Mouse (Mus musculus) liver, embryonic 13.5 days (tissue): Measurements from ENCODE around the gene Pbxip1. TPM values are rescaled to one million over a fixed set of nuclear protein-coding genes. Genes with fewer than 3 reads are reported as not detected.

Source experiments
- ATAC-seq: fragments of 200-750 bp; cut with Nextera tagmentation; 2 replicates; pipeline ENCODE4 v1.8.0; 2017; ENCODE audit warnings: low read depth, mild to moderate bottlenecking, moderate number of reproducible peaks, moderate library complexity
- DNase-seq: peaks from one replicate; pipeline ENCODE4 v3.0.0; 2022
- H3K27ac ChIP-seq: fragments of 300-500 bp; sonication (generic); 2 replicates; pipeline ENCODE4 v1.5.1; 2015; ENCODE audit warnings: moderate library complexity, mild to moderate bottlenecking, inconsistent platforms
- H3K27me3 ChIP-seq: fragments of 300-500 bp; sonication (generic); 2 replicates; pipeline ENCODE4 v1.6.1; 2015; ENCODE audit warnings: mild to moderate bottlenecking, inconsistent platforms
- H3K36me3 ChIP-seq: fragments of 300-500 bp; sonication (generic); 2 replicates; pipeline ENCODE4 v1.6.1; 2015; ENCODE audit warnings: mild to moderate bottlenecking, inconsistent platforms
- H3K4me1 ChIP-seq: fragments of 300-500 bp; sonication (generic); replicated peaks from 2 replicates; pipeline ENCODE4 v1.6.1; 2015; ENCODE audit warnings: inconsistent platforms
- H3K4me2 ChIP-seq: fragments of 300-500 bp; sonication (generic); 2 replicates; pipeline ENCODE4 v1.6.1; 2015; ENCODE audit warnings: inconsistent platforms, mild to moderate bottlenecking, moderate library complexity
- H3K4me3 ChIP-seq: fragments of 300-500 bp; sonication (generic); replicated peaks from 2 replicates; pipeline ENCODE4 v1.5.1; 2015; ENCODE audit warnings: mild to moderate bottlenecking, inconsistent platforms
- H3K9ac ChIP-seq: fragments of 300-500 bp; sonication (generic); 2 replicates; pipeline ENCODE4 v1.6.1; 2015; ENCODE audit warnings: mild to moderate bottlenecking, inconsistent platforms
- H3K9me3 ChIP-seq: fragments of 300-500 bp; sonication (generic); replicated peaks from 2 replicates; pipeline ENCODE4 v1.6.1; 2016; ENCODE audit warnings: inconsistent platforms
- WGBS: fragments of 180-500 bp; shearing (Covaris S2); methylation state at CpG from one replicate; pipeline ENCODE4 v1.1.7; 2015; ENCODE audit not compliant: insufficient replicate concordance; 5-methylcytosine and 5-hydroxymethylcytosine counted together
- polyA plus RNA-seq: library from polyadenylated mRNA; unstranded; fragments of >200 nt; fragmentation: Nextera tagmentation; extraction: Ambion mirVana; gene quantifications from 2 replicates; pipeline ENCODE4 v1.2.1, GENCODE M21; 2015

Gene Pbxip1
- polyA plus RNA-seq, 1 experiment from 2014 or later = 6.0 TPM

DNA sequence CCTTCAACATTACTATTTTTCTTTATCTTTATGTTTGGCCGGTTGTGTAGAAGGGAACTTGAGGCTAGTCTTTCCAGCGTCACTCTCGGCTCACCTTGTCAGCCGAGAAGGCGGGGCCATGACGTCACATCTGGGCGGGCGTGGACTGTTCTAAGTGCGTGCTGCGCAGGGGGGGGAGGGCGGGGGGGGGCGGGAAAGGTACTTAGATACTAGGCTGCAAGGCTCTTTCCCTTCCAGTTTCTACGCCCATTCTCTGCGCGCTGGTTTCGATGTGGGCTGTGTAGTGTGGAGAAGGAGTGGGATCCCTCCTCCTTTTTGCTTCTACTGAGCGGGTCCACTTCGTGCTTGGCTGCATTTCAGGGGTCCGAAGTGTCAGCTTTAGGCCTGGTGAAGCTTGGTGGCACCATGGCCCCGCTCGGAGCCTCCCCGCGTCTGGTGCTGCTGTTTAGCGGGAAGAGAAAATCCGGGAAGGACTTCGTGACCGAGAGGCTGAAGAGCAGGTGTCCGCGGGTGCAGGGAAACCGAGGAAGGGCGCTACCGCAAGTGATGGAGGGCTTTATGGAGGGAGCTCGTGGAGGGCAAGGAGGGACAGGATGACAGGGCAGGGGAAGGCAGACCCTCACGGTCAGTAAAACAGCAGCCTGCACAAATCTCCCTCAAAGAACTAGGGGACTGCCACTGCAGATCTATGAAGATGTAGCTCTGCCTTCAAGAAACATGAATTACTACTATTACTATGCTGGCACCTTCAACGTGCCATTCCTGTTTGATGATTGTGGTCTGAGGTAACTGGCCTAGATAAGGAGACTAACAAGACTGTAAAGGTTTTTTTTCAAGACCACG, 22.7 kb downstream of the Pbxip1 start:
- H3K4me1 ChIP-seq = peaks cover 38% of the 10 kb centered on the region
- H3K4me2 ChIP-seq = peak overlapping the region; percentile 90
- no peaks in the 10 kb centered on the region for H3K36me3 ChIP-seq
- no peaks in the 10 kb centered on the region for H3K27me3 ChIP-seq
- H3K27ac ChIP-seq = peak overlapping the region; percentile 85
- no peaks in the 10 kb centered on the region for H3K9me3 ChIP-seq
- under 1% methylated on average over 35 of the region's 36 CpGs for WGBS
- peak overlapping the region; percentile 71 for H3K4me3 ChIP-seq
- DNase-seq = peak; percentile 86
- ATAC-seq = peak; percentile 86
- H3K9ac ChIP-seq = peak overlapping the region; percentile 82

DNA sequence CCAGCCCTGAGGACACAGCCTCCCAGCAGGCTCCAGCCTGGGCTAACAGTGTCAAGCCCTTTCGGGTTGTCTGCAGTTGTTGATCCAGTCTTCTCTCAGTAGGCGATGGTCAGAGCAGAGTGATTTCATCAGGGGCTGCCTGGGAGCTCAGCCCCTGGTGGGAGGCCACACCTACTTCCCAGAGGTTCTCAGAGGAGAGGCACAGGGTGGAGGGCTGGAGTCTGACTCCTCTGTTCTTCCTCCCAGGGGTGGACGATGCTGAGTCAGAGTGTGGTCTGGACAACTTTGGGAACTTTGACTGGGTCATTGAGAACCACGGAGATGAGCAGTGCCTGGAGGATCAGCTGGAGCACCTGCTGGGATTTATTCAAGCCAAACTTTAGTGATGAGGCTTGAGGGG, 31.8 kb downstream of the Pbxip1 start:
- no peak for DNase-seq
- Histone ChIP-seq H3K9ac (no peak overlapping the region), H3K27me3 (no peaks in the 10 kb centered on the region), H3K4me2 (no peak overlapping the region), H3K36me3 (peaks cover 26% of the 10 kb centered on the region; the same call in 1 of the 2 replicates), H3K27ac (no peak overlapping the region), H3K4me1 (no peaks in the 10 kb centered on the region), H3K9me3 (no peaks in the 10 kb centered on the region), H3K4me3 (no peak overlapping the region)
- ATAC-seq = no peak; the same call in 1 of the 2 replicates
- 38% methylated on average over 4 of the region's 4 CpGs for WGBS

- WGBS = 40% methylated on average over 7 of the region's 7 CpGs
- H3K36me3 ChIP-seq = peaks cover 20% of the 10 kb centered on the region; the same call in 1 of the 2 replicates
- no peaks in the 10 kb centered on the region for H3K27me3 ChIP-seq
- no peak overlapping the region for H3K9ac ChIP-seq
- DNase-seq (no peak), ATAC-seq (no peak)
- no peak overlapping the region for H3K4me2 ChIP-seq
- no peak overlapping the region for H3K4me3 ChIP-seq
- H3K27ac ChIP-seq = no peak overlapping the region
- no peaks in the 10 kb centered on the region for H3K9me3 ChIP-seq
- H3K4me1 ChIP-seq = 0 out of 2 replicates have a peak, but pooled peaks cover 3% of the 10 kb centered on the region
Measured at GRCm38 (mm10) chr3:89472280-89472679, 35.8 kb downstream of the Pbxip1 start.

DNA sequence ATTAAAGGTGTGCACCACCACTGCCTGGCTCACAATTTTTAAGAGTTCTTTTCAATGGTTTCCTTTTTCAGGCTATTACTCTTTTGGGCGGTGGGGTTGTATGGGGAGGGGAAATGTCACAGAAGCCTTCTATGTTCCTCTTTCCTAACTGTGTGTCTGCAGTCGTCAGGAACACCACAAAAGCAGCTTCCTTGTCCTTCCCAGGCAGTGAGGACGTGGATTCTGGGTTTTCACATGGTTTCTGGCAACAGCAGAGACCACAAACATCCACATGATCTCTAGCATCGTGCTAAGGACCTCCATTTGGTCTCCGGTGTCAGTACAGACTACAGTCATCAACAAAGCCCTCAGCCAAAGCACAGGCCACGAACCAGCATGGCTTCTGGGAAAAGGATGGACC, 37.3 kb downstream of the Pbxip1 start:
- H3K27ac ChIP-seq = no peak overlapping the region
- DNase-seq (no peak), ATAC-seq (no peak)
- 0 out of 2 replicates have a peak, but pooled peaks cover 7% of the 10 kb centered on the region for H3K36me3 ChIP-seq
- no peak overlapping the region for H3K9ac ChIP-seq
- H3K4me3 ChIP-seq = no peak overlapping the region
- no peaks in the 10 kb centered on the region for H3K27me3 ChIP-seq
- H3K9me3 ChIP-seq = no peaks in the 10 kb centered on the region
- WGBS = 34% methylated on average over 6 of the region's 6 CpGs
- H3K4me1 ChIP-seq = 0 out of 2 replicates have a peak, but pooled peaks cover 3% of the 10 kb centered on the region
- no peak overlapping the region for H3K4me2 ChIP-seq

DNA sequence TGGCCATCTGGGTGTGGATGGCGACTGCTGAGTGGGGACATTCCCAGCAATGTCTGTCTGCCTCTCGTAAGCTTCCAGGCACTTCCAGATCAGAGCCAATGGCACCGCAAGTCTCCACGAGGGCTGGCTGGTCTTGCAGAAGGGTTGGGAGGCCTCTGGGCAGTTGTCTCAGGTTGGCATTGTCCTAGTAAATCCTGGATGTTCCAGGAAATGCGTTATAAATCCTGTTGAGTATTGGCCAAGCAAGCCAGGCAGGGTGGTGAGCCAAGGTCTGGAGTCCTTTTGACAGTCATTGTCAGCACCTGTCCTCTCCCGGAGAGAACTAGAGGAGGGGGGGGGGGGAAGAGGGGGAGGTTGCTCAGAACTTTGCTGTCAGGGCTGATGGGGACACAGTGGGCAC, 42.5 kb downstream of the Pbxip1 start:
- Histone ChIP-seq H3K27me3 (no peaks in the 10 kb centered on the region), H3K4me2 (no peak overlapping the region), H3K9me3 (no peaks in the 10 kb centered on the region), H3K36me3 (no peaks in the 10 kb centered on the region), H3K4me3 (no peak overlapping the region), H3K9ac (no peak overlapping the region), H3K4me1 (0 out of 2 replicates have a peak, but pooled peaks cover 3% of the 10 kb centered on the region), H3K27ac (no peak overlapping the region)
- 65% methylated on average over 6 of the region's 6 CpGs for WGBS
- ATAC-seq = no peak
- DNase-seq = no peak

DNA sequence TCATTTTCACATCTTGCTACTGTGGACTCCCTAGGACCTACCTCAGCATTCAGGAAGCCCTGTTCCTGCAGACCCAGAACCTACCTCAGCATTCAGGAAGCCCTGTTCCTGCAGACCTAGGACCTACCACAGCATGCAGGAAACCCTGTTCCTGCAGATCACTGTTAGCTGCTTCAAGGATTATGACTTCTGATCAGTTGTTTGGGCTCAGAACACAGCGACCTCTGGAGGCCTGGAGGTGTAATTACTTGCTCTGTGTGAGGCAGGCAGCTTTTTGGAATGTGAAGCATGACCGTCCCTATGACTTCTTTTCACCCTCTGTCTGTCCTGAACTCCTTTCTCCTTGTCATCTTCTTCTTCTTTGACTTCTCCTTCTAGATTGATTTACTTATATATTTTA, 45.0 kb downstream of the Pbxip1 start:
- ATAC-seq = no peak
- no peak overlapping the region for H3K9ac ChIP-seq
- no peak overlapping the region for H3K4me3 ChIP-seq
- peak; percentile 26 for DNase-seq
- H3K36me3 ChIP-seq = no peaks in the 10 kb centered on the region
- no peaks in the 10 kb centered on the region for H3K9me3 ChIP-seq
- 36% methylated on average over 2 of the region's 2 CpGs for WGBS
- H3K4me2 ChIP-seq = no peak overlapping the region
- peaks cover 9% of the 10 kb centered on the region; the same call in 1 of the 2 replicates for H3K27me3 ChIP-seq
- no peak overlapping the region for H3K27ac ChIP-seq
- no peaks in the 10 kb centered on the region for H3K4me1 ChIP-seq

GRCm38 (mm10) chr3:89482249-89482648, 45.7 kb downstream of the Pbxip1 start:
- Histone ChIP-seq H3K4me2 (no peak overlapping the region), H3K27me3 (peaks cover 13% of the 10 kb centered on the region), H3K4me3 (no peak overlapping the region), H3K9ac (no peak overlapping the region), H3K36me3 (no peaks in the 10 kb centered on the region), H3K27ac (no peak overlapping the region), H3K9me3 (no peaks in the 10 kb centered on the region), H3K4me1 (no peaks in the 10 kb centered on the region)
- ATAC-seq (no peak), DNase-seq (no peak)
- 63% methylated on average over 5 of the region's 5 CpGs for WGBS

DNA sequence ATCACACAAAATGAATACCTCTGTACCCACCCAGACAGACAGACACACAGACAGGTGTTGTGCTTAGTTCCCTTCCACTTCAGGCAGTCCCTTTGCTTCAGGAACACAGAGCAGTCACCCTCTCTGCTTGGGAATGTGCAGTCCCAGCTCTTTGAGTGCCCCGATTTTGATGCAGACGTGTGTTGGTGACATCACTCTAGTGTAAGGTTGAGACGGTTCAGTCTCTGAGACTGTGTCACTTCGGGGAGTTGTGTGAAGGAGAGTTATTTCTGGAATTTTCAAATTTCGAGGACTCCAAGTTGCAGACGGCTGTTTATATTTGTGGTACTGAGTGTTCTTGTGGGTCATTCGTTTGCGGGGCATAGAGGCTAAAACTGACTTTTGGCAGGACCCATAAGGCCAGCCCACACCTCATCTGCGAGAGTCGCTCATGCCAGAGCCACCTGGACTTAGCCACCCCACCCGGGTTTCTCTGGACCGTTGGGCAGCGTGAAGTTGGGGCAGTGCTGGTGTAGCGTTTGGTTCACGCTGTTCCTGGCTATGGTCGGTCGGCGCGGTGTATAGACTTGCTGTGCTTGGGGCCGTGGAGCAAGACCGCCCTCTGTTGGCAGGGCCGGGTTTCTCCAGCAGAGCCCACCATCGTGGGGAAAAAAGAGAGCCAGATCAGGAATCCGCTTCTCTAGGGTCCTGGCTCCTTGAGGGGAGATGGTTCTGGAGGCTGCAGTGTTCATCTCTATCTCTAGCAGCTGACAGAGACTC, 48.4 kb downstream of the Pbxip1 start:
- Histone ChIP-seq H3K36me3 (no peaks in the 10 kb centered on the region), H3K4me1 (peaks cover 5% of the 10 kb centered on the region; the same call in 1 of the 2 replicates), H3K4me3 (no peak overlapping the region), H3K27me3 (peaks cover 19% of the 10 kb centered on the region), H3K9me3 (no peaks in the 10 kb centered on the region), H3K9ac (no peak overlapping the region), H3K4me2 (peak overlapping the region; percentile 38), H3K27ac (no peak overlapping the region)
- DNase-seq = peak; percentile 56
- ATAC-seq = peak; percentile 75
- 20% methylated on average over 24 of the region's 24 CpGs for WGBS

DNA sequence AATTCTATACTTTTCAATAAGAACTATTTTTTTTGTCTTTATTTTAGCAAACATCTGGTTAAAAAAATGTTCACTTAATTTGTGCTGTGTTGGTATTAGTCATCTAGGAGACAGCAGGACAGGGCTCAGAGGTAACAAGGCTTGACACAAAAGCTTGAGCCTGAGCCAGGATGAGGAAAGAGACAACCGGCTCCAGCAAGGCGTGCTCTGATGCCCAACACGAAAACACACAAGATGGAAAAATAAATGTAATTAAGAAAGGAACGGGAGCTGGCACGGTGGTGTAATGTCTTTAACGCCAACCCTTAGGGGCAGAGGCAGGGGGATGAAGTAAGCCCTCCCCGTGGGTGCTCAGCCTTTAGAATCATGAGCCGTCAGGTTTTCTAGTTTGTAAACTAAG, 49.6 kb downstream of the Pbxip1 start:
- ATAC-seq (no peak), DNase-seq (no peak)
- H3K4me2 ChIP-seq = no peak overlapping the region
- H3K27me3 ChIP-seq = peaks cover 19% of the 10 kb centered on the region
- H3K36me3 ChIP-seq = no peaks in the 10 kb centered on the region
- peaks cover 8% of the 10 kb centered on the region; the same call in 1 of the 2 replicates for H3K4me1 ChIP-seq
- no peak overlapping the region for H3K27ac ChIP-seq
- H3K9ac ChIP-seq = no peak overlapping the region
- H3K4me3 ChIP-seq = no peak overlapping the region
- H3K9me3 ChIP-seq = no peaks in the 10 kb centered on the region
- WGBS = 72% methylated on average over 8 of the region's 8 CpGs

- WGBS = 52% methylated on average over 20 of the region's 20 CpGs
- Histone ChIP-seq H3K36me3 (no peaks in the 10 kb centered on the region), H3K4me3 (no peak overlapping the region), H3K4me2 (no peak overlapping the region), H3K27me3 (peaks cover 19% of the 10 kb centered on the region), H3K4me1 (peaks cover 8% of the 10 kb centered on the region; the same call in 1 of the 2 replicates), H3K9me3 (no peaks in the 10 kb centered on the region), H3K27ac (no peak overlapping the region), H3K9ac (no peak overlapping the region)
- ATAC-seq (no peak), DNase-seq (no peak)
Measured at GRCm38 (mm10) chr3:89486916-89487702, 50.6 kb downstream of the Pbxip1 start.

DNA sequence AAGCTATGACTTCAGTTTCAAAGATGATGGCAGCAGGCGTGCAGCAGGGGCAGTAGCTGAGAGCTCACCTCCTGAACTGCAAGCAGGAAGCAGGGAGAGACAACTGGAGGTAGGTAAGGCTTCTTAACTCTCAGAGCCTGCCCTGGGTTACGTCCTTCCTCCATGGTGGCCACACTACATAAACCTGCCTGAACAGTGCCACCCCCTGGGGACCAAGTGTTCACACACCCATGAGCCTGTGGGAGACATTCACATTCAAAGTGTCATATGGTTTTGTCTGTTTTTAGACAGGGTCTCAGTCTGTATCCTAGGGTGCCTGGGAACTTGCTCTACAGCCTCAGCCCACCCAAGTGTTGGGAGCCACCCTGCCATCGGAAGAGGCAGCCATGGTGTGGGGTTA, 54.3 kb downstream of the Pbxip1 start:
- Histone ChIP-seq H3K27ac (no peak overlapping the region), H3K9me3 (no peaks in the 10 kb centered on the region), H3K4me3 (no peak overlapping the region), H3K4me2 (no peak overlapping the region), H3K9ac (no peak overlapping the region), H3K27me3 (peaks cover 13% of the 10 kb centered on the region), H3K4me1 (peaks cover 8% of the 10 kb centered on the region; the same call in 1 of the 2 replicates), H3K36me3 (no peaks in the 10 kb centered on the region)
- WGBS = 71% methylated on average over 3 of the region's 3 CpGs
- no peak for ATAC-seq
- no peak for DNase-seq
